Mouse (Mus musculus): Measurements from ENCODE around the gene Col4a3bp. TPM values are rescaled to one million over a fixed set of nuclear protein-coding genes. Genes with fewer than 3 reads are reported as not detected.

Col4a3bp gene
- polyA plus RNA-seq, 1 experiment from 2014 or later: 10.1 TPM

GRCm38 (mm10) chr13:96678616-96679015, 136.2 kb downstream of the Col4a3bp start:
- Histone ChIP-seq H3K4me1 (ENCODE audit: control insufficient read depth, insufficient read depth, low read length) (no peaks in the 10 kb centered on the region), H3K27ac (ENCODE audit: low read depth, low read length) (no peak overlapping the region), H3K4me3 (ENCODE audit: low read depth, low read length) (no peak overlapping the region), H3K36me3 (ENCODE audit: control insufficient read depth, insufficient read depth, low read length) (no peaks in the 10 kb centered on the region), H3K9ac (ENCODE audit: low read depth, low read length) (no peak overlapping the region), H3K27me3 (ENCODE audit: control insufficient read depth, insufficient read depth, low read length) (no peaks in the 10 kb centered on the region), H3K4me2 (no peak overlapping the region), H3K9me3 (replicated peaks; ENCODE audit: control insufficient read depth, low read length) (no peaks in the 10 kb centered on the region)
- 74% methylated on average over 6 of the region's 6 CpGs for WGBS (ENCODE audit: insufficient replicate concordance)
- no peak for ATAC-seq (replicated peaks; ENCODE audit: insufficient number of reproducible peaks, low FRiP score, low TSS enrichment)

DNA sequence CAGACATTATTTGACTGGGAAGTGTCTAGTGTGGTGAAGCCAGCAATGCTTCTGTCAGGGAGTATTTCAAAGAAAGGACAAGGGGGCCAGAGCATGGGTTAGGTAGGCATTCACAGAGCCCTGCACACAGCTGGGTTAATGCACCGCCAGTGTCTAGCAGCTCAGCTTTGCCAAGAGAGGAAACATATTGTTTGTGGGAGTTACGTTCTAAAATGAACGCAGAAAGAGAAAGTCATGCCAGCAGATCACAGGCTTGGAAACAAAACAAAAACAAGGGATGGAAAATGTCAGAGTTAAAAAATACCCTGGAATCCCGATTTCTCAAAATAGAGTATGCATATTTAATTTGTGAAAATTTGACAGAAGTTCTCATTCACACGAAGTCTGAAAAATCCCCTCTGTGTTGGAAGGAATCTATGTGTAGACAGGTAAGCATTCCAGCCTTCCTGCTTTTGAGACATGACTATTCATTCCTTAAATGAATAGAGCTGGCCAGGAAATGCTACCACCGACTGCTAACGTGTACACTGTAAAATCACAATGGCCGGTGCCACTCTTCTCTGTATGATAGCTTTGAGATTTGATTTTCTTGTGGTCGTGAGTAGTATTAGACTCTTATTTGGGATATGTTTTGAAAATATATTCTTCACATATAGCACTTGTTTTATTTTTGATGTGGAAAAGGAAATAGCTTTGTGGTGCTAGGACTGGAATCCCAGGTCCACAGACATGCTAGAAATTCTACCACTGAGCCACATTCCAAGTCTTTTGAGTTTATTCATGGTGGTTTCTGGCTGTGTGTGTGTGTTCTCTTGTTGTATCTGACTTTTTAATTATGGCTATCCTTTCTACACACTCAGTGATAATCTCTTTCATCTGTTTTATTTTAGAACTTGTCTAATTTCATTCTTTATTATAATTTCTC, 138.0 kb downstream of the Col4a3bp start:
- Histone ChIP-seq H3K4me1 (ENCODE audit: control insufficient read depth, insufficient read depth, low read length) (peaks cover 4% of the 10 kb centered on the region; the same call in 1 of the 2 replicates), H3K36me3 (ENCODE audit: control insufficient read depth, insufficient read depth, low read length) (no peaks in the 10 kb centered on the region)
- WGBS (ENCODE audit: insufficient replicate concordance): 71% methylated on average over 9 of the region's 9 CpGs

DNA sequence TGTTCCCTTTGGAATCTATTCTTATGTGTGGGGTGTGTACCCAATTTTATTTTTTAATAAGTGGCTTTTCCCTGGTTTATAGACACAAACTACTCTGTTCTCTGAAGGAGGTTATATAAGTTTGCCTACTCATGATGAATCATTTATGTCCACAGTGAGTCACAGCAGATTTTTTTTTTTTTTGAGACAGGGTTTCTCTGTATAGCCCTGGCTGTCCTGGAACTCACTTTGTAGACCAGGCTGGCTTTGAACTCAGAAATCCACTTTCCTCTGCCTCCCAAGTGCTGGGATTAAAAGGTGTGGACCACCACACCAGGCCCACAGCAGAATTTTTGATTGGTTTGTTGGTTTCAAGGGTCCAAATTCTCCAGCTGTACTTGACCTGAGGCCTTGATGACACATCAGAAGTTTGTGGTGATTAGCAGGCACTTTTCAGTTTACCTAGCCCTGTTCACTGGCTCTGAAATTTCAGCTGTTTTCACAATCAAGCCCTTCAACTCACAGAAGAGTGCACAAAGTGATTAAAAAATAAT, 138.7 kb downstream of the Col4a3bp start:
- Histone ChIP-seq H3K4me2 (no peak overlapping the region), H3K27ac (ENCODE audit: low read depth, low read length) (no peak overlapping the region), H3K36me3 (ENCODE audit: control insufficient read depth, insufficient read depth, low read length) (no peaks in the 10 kb centered on the region), H3K9ac (ENCODE audit: low read depth, low read length) (no peak overlapping the region), H3K4me3 (ENCODE audit: low read depth, low read length) (no peak overlapping the region), H3K27me3 (ENCODE audit: control insufficient read depth, insufficient read depth, low read length) (no peaks in the 10 kb centered on the region), H3K9me3 (replicated peaks; ENCODE audit: control insufficient read depth, low read length) (no peaks in the 10 kb centered on the region), H3K4me1 (ENCODE audit: control insufficient read depth, insufficient read depth, low read length) (peaks cover 4% of the 10 kb centered on the region; the same call in 1 of the 2 replicates)
- no peak for ATAC-seq (replicated peaks; ENCODE audit: insufficient number of reproducible peaks, low FRiP score, low TSS enrichment)

More for the DNA sequence above, 138.0 kb downstream of the Col4a3bp start:
- Histone ChIP-seq H3K27me3 (ENCODE audit: control insufficient read depth, insufficient read depth, low read length) (no peaks in the 10 kb centered on the region), H3K27ac (ENCODE audit: low read depth, low read length) (no peak overlapping the region), H3K4me2 (no peak overlapping the region), H3K9me3 (replicated peaks; ENCODE audit: control insufficient read depth, low read length) (no peaks in the 10 kb centered on the region), H3K4me3 (ENCODE audit: low read depth, low read length) (no peak overlapping the region), H3K9ac (ENCODE audit: low read depth, low read length) (no peak overlapping the region)
- ATAC-seq (replicated peaks; ENCODE audit: insufficient number of reproducible peaks, low FRiP score, low TSS enrichment): no peak

DNA sequence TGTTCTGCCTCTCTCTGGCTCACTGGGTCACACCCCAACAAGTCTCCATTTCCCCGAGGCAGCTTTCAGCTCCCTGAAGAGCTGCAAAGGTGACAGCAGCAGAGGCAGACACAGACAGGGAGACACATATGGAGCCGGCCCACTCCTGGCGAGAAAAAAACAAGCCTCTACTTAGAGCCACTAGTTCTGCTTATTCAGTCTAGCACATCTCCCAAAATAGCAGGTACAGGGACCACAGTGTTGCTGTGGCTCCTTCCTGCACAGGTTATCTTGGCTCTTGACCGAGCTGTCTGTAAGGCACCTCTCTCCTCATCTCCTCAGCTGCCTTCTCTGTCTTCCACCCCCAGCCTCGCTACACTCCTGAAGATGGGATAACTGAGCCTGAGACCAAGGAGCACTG, 142.4 kb downstream of the Col4a3bp start:
- WGBS (ENCODE audit: insufficient replicate concordance): 43% methylated on average over 5 of the region's 5 CpGs
- ATAC-seq (replicated peaks; ENCODE audit: insufficient number of reproducible peaks, low FRiP score, low TSS enrichment): no peak
- Histone ChIP-seq H3K4me2 (no peak overlapping the region), H3K4me1 (ENCODE audit: control insufficient read depth, insufficient read depth, low read length) (peaks cover 4% of the 10 kb centered on the region; the same call in 1 of the 2 replicates), H3K4me3 (ENCODE audit: low read depth, low read length) (no peak overlapping the region), H3K27ac (ENCODE audit: low read depth, low read length) (no peak overlapping the region), H3K9ac (ENCODE audit: low read depth, low read length) (no peak overlapping the region), H3K9me3 (replicated peaks; ENCODE audit: control insufficient read depth, low read length) (no peaks in the 10 kb centered on the region), H3K36me3 (ENCODE audit: control insufficient read depth, insufficient read depth, low read length) (no peaks in the 10 kb centered on the region), H3K27me3 (ENCODE audit: control insufficient read depth, insufficient read depth, low read length) (no peaks in the 10 kb centered on the region)

- Histone ChIP-seq H3K27me3 (ENCODE audit: control insufficient read depth, insufficient read depth, low read length) (no peaks in the 10 kb centered on the region), H3K27ac (ENCODE audit: low read depth, low read length) (no peak overlapping the region), H3K9ac (ENCODE audit: low read depth, low read length) (no peak overlapping the region), H3K4me2 (no peak overlapping the region), H3K36me3 (ENCODE audit: control insufficient read depth, insufficient read depth, low read length) (no peaks in the 10 kb centered on the region), H3K4me1 (ENCODE audit: control insufficient read depth, insufficient read depth, low read length) (peaks cover 4% of the 10 kb centered on the region; the same call in 1 of the 2 replicates), H3K9me3 (replicated peaks; ENCODE audit: control insufficient read depth, low read length) (no peaks in the 10 kb centered on the region), H3K4me3 (ENCODE audit: low read depth, low read length) (no peak overlapping the region)
- ATAC-seq (replicated peaks; ENCODE audit: insufficient number of reproducible peaks, low FRiP score, low TSS enrichment): no peak
- WGBS (ENCODE audit: insufficient replicate concordance): 86% methylated on average over 9 of the region's 9 CpGs
Measured at GRCm38 (mm10) chr13:96687261-96687660, 144.8 kb downstream of the Col4a3bp start.

Other genes starting within 250 kb of the Col4a3bp start
- 13.0 and 13.5 TPM in 2 replicates for gene Poc5, start 154.3 kb upstream of the Col4a3bp start, polyA plus RNA-seq (2014; fragmentation: Nextera tagmentation; extraction: Ambion mirVana)
- 0.30 and 0.31 TPM in 2 replicates for gene Ankdd1b, start 71.4 kb upstream of the Col4a3bp start, polyA plus RNA-seq (2014; fragmentation: Nextera tagmentation; extraction: Ambion mirVana)
- not detected in 2 replicates for gene Gm17622, start 51.9 kb upstream of the Col4a3bp start, polyA plus RNA-seq (2014; fragmentation: Nextera tagmentation; extraction: Ambion mirVana)
- gene Polk, start within 50 bp of the Col4a3bp start, polyA plus RNA-seq (2014; fragmentation: Nextera tagmentation; extraction: Ambion mirVana): 5.8 and 7.6 TPM in 2 replicates
- 51.3 and 69.5 TPM in 2 replicates for gene Hmgcr, start 128.3 kb downstream of the Col4a3bp start, polyA plus RNA-seq (2014; fragmentation: Nextera tagmentation; extraction: Ambion mirVana)
- gene Ankrd31, start 205.7 kb downstream of the Col4a3bp start, polyA plus RNA-seq (2014; fragmentation: Nextera tagmentation; extraction: Ambion mirVana): not detected in 2 replicates